Mouse (Mus musculus) intestine, embryonic 16.5 days (tissue): Measurements from ENCODE around the gene Phc2. TPM values are rescaled to one million over a fixed set of nuclear protein-coding genes. Genes with fewer than 3 reads are reported as not detected.

Experiments used
- polyA plus RNA-seq: library from polyadenylated mRNA; unstranded; fragments of >200 nt; fragmentation: Nextera tagmentation; extraction: Ambion mirVana; gene quantifications from 2 replicates; pipeline ENCODE4 v1.2.1, GENCODE M21; 2015

Phc2 gene
- polyA plus RNA-seq, 1 experiment from 2014 or later, result 9.9 TPM

Other genes with a start within 250 kb of the Phc2 start
- gene Zscan20, start 44.6 kb upstream of the Phc2 start, polyA plus RNA-seq, result 2.3 and 2.8 TPM in 2 replicates
- gene Tlr12, start 36.1 kb upstream of the Phc2 start, polyA plus RNA-seq, result 2.2 and 2.5 TPM in 2 replicates
- gene A3galt2, start 100.7 kb downstream of the Phc2 start, polyA plus RNA-seq, result 0.07 and 0.09 TPM in 2 replicates
- gene Zfp362, start 151.3 kb downstream of the Phc2 start, polyA plus RNA-seq, result 20.1 and 20.3 TPM in 2 replicates
- 2.2 and 2.3 TPM in 2 replicates for gene Trim62, start 228.9 kb downstream of the Phc2 start, polyA plus RNA-seq